Mouse (Mus musculus) hindbrain, embryonic 11.5 days (tissue): Measurements from ENCODE around the gene Fam189a2. TPM values are rescaled to one million over a fixed set of nuclear protein-coding genes. Genes with fewer than 3 reads are reported as not detected.
A peak's percentile ranks its signal among the peaks of the same experiment; 100 is the strongest.

Experiments
- ATAC-seq: fragments of 200-750 bp; cut with Nextera tagmentation; 2 replicates; pipeline ENCODE4 v1.8.0; 2017; ENCODE audit warnings: mild to moderate bottlenecking, moderate TSS enrichment, moderate library complexity; ENCODE audit not compliant: low FRiP score
- DNase-seq: peaks from one replicate; pipeline ENCODE4 v3.0.0-alpha.2; 2015; ENCODE audit warnings: low spot score
- H3K27ac ChIP-seq: fragments of 300-500 bp; sonication (generic); 2 replicates; pipeline ENCODE4 v1.5.1; 2014; ENCODE audit warnings: mild to moderate bottlenecking, low read depth, low read length
- H3K27me3 ChIP-seq: fragments of 300-500 bp; sonication (generic); 2 replicates; pipeline ENCODE4 v1.6.1; 2014; ENCODE audit warnings: mild to moderate bottlenecking, low read length, moderate library complexity, mixed read lengths; ENCODE audit not compliant: control insufficient read depth, insufficient read depth
- H3K36me3 ChIP-seq: fragments of 300-500 bp; sonication (generic); 2 replicates; pipeline ENCODE4 v1.6.1; 2014; ENCODE audit warnings: mild to moderate bottlenecking, low read length, moderate library complexity, mixed read lengths; ENCODE audit not compliant: control insufficient read depth, insufficient read depth
- H3K4me1 ChIP-seq: fragments of 300-500 bp; sonication (generic); replicated peaks from 2 replicates; pipeline ENCODE4 v1.6.1; 2014; ENCODE audit warnings: low read length, mixed read lengths; ENCODE audit not compliant: control insufficient read depth, insufficient read depth
- H3K4me2 ChIP-seq: fragments of 300-500 bp; sonication (generic); replicated peaks from 2 replicates; pipeline ENCODE4 v1.6.1; 2014; ENCODE audit warnings: mild to moderate bottlenecking, low read depth, low read length
- H3K4me3 ChIP-seq: fragments of 300-500 bp; sonication (generic); 2 replicates; pipeline ENCODE4 v1.5.1; 2014; ENCODE audit warnings: low read depth, low read length
- H3K9ac ChIP-seq: fragments of 300-500 bp; sonication (generic); 2 replicates; pipeline ENCODE4 v1.6.1; 2014; ENCODE audit warnings: low read depth, low read length
- H3K9me3 ChIP-seq: fragments of 300-500 bp; sonication (generic); 2 replicates; pipeline ENCODE4 v1.6.1; 2016; ENCODE audit warnings: low read length; ENCODE audit not compliant: control insufficient read depth
- WGBS: fragments of 180-500 bp; shearing (Covaris S2); extraction: QIAGEN DNeasy Blood & Tissue Kit; methylation state at CpG from one replicate; pipeline ENCODE4 v1.1.7; 2014; 5-methylcytosine and 5-hydroxymethylcytosine counted together
- polyA plus RNA-seq: library from polyadenylated mRNA; unstranded; fragments of >200 nt; fragmentation: Nextera tagmentation; extraction: Ambion mirVana; gene quantifications from 2 replicates; pipeline ENCODE4 v1.2.1, GENCODE M21; 2014

Fam189a2 gene
- polyA plus RNA-seq, 1 experiment from 2014 or later, result 0.77 TPM

DNA sequence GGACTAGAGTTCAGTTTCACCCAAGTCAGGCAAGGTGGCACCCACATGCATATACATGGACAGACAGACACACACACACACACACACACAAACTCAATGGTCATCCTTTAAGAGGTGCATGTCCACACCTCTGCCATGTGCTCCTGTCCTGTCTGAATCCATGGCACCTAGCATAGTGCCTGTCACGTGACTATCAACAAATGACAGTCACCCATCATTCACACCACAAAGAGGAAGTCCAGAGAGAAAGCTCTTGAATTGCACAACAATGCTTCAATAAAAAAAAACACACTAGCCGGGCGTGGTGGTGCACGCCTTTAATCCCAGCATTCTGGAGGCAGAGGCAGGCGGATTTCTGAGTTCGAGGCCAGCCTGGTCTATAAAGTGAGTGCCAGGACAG is 8.5 kb downstream of the Fam189a2 start:
- H3K4me3 ChIP-seq, result no peak overlapping the region
- H3K27ac ChIP-seq, result no peak overlapping the region
- H3K9me3 ChIP-seq, result no peaks in the 10 kb centered on the region
- H3K4me1 ChIP-seq, result 0 out of 2 replicates have a peak, but pooled peaks cover 2% of the 10 kb centered on the region
- no peaks in the 10 kb centered on the region for H3K36me3 ChIP-seq
- ATAC-seq, result no peak
- no peak overlapping the region for H3K9ac ChIP-seq
- no peak for DNase-seq
- no peak overlapping the region for H3K4me2 ChIP-seq
- H3K27me3 ChIP-seq, result no peaks in the 10 kb centered on the region; the same call in 1 of the 2 replicates
- whole genome bisulfite sequencing, result 88% methylated on average over 6 of the region's 6 CpGs

DNA sequence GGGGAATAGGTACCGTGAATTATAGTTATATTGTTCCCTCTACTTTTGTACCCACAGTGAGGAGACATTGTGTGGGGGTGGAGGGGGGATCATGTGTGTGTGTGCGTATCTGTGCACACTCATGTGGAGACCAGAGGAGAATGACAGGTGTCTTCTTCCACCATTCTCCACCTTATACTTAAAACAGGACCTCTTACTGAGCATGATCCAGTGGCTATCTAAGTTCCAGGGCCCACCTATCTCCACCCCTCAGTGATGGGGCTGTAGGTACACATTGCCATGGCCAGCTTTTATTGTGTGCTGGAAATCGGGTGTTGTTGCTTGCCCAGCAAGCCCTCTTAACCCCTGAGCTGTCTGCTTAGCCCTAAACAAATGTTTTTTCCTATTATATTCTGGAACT is 10.1 kb downstream of the Fam189a2 start:
- no peaks in the 10 kb centered on the region for H3K36me3 ChIP-seq
- ATAC-seq, result no peak
- DNase-seq, result no peak
- no peaks in the 10 kb centered on the region for H3K9me3 ChIP-seq
- no peak overlapping the region for H3K27ac ChIP-seq
- H3K27me3 ChIP-seq, result no peaks in the 10 kb centered on the region; the same call in 1 of the 2 replicates
- 0 out of 2 replicates have a peak, but pooled peaks cover 2% of the 10 kb centered on the region for H3K4me1 ChIP-seq
- H3K4me2 ChIP-seq, result no peak overlapping the region
- H3K9ac ChIP-seq, result no peak overlapping the region
- H3K4me3 ChIP-seq, result no peak overlapping the region
- 88% methylated on average over 3 of the region's 3 CpGs for WGBS

DNA sequence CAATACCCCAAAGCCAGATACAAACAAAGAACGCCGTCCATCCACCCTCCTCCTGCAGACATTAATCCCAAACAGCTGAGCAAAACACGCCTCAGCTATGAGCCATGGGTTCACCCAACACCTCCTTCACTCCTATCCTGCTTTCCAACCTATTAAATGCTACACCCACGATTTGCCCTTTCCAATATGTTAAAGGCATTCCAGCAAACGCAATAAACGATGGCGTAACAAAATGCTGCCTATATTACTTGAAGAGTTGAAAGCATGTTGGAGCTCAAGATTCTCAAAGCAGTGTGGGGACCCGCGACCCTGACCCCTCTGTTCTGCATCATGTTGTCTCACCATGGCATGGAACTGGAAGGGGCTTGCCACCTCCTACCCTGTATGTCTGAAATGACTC is 11.2 kb downstream of the Fam189a2 start:
- H3K4me1 ChIP-seq, result no peaks in the 10 kb centered on the region
- ATAC-seq, result no peak

DNA sequence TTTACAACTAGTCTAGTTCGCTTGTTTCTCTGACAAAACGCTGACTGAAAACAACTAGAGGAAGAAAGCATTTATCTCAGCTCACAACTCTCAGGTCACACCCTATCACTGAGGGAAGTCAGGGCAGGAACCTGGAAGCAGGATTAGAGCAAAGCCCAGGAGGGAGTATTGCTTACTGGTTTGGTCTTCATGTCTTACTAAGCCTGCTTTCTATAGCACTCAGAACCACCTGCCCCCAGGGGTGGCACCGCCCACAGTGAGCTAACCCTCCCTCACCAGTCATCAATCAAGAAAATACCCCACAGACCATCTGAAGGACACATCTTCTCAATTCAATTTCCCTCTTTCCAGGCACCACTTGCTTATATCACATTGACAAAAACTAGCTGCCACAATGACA is 12.4 kb downstream of the Fam189a2 start:
- Histone ChIP-seq H3K27ac (no peak overlapping the region), H3K4me1 (no peaks in the 10 kb centered on the region), H3K27me3 (no peaks in the 10 kb centered on the region; the same call in 1 of the 2 replicates), H3K4me2 (no peak overlapping the region), H3K4me3 (no peak overlapping the region), H3K9ac (no peak overlapping the region), H3K9me3 (no peaks in the 10 kb centered on the region), H3K36me3 (no peaks in the 10 kb centered on the region)
- no peak for DNase-seq
- no peak for ATAC-seq
- WGBS, result 75% methylated on average over 3 of the region's 3 CpGs

More for the DNA sequence above, 11.2 kb downstream of the Fam189a2 start:
- Histone ChIP-seq H3K4me3 (no peak overlapping the region), H3K27ac (no peak overlapping the region), H3K36me3 (no peaks in the 10 kb centered on the region), H3K9ac (no peak overlapping the region), H3K9me3 (no peaks in the 10 kb centered on the region), H3K4me2 (no peak overlapping the region), H3K27me3 (no peaks in the 10 kb centered on the region; the same call in 1 of the 2 replicates)
- no peak for DNase-seq
- 93% methylated on average over 9 of the region's 9 CpGs for WGBS

DNA sequence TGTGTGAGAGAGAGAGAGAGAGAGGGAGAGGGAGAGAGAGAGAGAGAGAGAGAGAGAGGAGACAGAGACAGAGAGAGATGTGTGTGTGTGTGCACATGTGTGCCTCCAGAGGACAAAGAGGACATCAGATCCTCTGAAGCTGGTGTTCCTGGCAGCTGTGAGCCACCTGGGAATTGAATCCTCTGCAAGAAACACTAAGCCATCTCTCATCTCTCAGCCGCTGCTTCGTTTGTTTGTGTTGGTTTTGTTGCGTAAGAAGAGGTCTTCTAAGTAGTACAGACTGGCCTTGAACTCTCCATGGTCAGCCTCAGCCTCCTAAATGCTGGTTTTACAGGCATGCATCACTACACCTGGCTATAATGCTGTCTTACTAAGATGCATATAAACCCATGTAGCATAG is 12.9 kb downstream of the Fam189a2 start:
- no peak overlapping the region for H3K4me3 ChIP-seq
- H3K36me3 ChIP-seq, result no peaks in the 10 kb centered on the region
- no peak overlapping the region for H3K4me2 ChIP-seq
- no peaks in the 10 kb centered on the region for H3K4me1 ChIP-seq
- WGBS, result 66% methylated on average over 3 of the region's 3 CpGs
- no peak overlapping the region for H3K9ac ChIP-seq
- H3K9me3 ChIP-seq, result no peaks in the 10 kb centered on the region
- ATAC-seq (no peak), DNase-seq (no peak)
- H3K27me3 ChIP-seq, result no peaks in the 10 kb centered on the region
- no peak overlapping the region for H3K27ac ChIP-seq

DNA sequence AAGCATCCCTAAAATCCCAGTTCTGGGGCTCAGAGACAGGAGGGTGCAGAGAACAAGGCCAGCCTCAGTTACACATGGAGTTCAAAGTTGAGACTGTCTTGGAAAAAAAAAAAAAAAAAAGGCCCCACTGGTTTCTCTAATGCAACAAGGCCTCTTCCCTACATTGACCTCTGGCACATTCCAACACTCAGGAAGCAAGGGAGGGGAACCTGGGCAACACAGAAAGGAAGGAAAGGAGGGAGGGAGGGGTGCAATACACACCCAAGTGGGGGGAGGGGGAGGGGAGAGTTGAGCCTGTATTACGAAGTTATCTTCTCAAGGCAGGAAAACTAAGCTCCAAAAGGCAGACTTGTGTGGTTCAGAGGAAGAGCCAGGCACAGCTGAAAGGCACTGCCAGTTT is 13.4 kb downstream of the Fam189a2 start:
- ATAC-seq, result 0 out of 2 replicates have a peak, but pooled peaks have one; percentile 17
- peak; percentile 54 for DNase-seq

DNA sequence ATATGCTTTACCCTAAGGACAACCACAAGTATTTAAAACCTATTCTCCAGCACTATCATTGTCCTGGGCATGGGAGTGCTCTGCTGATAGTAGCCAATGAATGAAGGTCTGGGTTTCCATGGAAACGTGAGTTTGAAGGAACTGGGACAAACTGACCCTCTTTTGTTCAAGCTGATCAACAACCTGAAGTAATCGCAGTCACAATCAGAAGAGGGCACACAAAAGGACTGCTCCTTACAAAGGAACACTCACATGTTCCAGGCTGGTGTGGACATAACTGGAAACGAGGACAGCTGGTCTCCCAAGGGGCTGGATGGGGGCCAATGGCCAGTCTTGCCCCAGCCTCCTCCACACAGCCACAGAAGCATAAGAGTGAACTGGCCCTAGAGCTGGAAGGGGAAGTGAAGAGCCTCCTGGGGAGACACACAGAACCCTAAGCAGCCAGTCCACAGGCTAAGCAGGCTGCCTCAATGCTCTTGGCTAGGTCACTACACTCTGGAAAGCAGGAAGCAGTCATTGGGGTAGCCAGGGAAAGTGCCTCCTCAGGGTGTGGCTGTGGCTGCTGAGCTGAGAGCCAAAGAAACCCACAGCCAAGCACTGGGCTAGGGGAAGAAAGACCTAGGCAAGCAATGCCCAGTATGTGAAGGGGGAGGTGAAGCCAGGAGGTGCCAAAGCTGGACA is 14.0 kb downstream of the Fam189a2 start:
- Histone ChIP-seq H3K4me3 (no peak overlapping the region), H3K9ac (no peak overlapping the region), H3K4me2 (no peak overlapping the region), H3K27me3 (no peaks in the 10 kb centered on the region), H3K27ac (peak overlapping the region; percentile 51), H3K4me1 (no peaks in the 10 kb centered on the region), H3K9me3 (no peaks in the 10 kb centered on the region; the same call in 1 of the 2 replicates), H3K36me3 (no peaks in the 10 kb centered on the region)
- peak; percentile 61 for DNase-seq
- 12% methylated on average over 3 of the region's 3 CpGs for WGBS
- ATAC-seq, result peak; percentile 90

More for the DNA sequence above, 13.4 kb downstream of the Fam189a2 start:
- H3K27ac ChIP-seq, result peak overlapping the region; percentile 51; the same call in 1 of the 2 replicates
- H3K9ac ChIP-seq, result no peak overlapping the region
- H3K4me3 ChIP-seq, result no peak overlapping the region
- H3K4me1 ChIP-seq, result no peaks in the 10 kb centered on the region
- no peak overlapping the region for H3K4me2 ChIP-seq
- no peaks in the 10 kb centered on the region for H3K27me3 ChIP-seq
- H3K9me3 ChIP-seq, result no peaks in the 10 kb centered on the region
- 14% methylated on average over 1 of the region's 1 CpGs for WGBS
- no peaks in the 10 kb centered on the region for H3K36me3 ChIP-seq

DNA sequence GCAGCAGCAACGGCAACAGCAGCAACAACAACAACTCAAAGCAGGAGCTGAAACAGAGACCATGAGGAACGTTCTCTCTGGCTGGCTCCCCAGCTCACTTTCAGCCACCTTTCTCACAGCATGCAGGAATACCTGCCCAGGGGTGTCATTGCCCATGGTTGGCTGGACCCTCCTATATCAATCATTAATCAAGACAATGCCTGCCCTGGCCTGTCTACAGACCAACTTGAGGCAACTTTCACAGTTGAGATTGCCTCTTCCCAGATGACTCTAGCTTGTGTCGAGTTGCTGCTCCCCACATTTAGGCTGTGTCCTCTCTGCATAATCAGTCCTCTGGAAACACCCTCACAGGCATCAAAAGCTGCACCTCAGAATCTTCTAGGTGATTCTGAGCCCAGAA is 17.6 kb downstream of the Fam189a2 start:
- ATAC-seq, result no peak
- Histone ChIP-seq H3K4me1 (no peaks in the 10 kb centered on the region), H3K9me3 (no peaks in the 10 kb centered on the region; the same call in 1 of the 2 replicates), H3K9ac (no peak overlapping the region), H3K36me3 (no peaks in the 10 kb centered on the region), H3K4me2 (no peak overlapping the region), H3K27ac (no peak overlapping the region), H3K4me3 (no peak overlapping the region), H3K27me3 (no peaks in the 10 kb centered on the region)
- no peak for DNase-seq
- 80% methylated on average over 3 of the region's 3 CpGs for WGBS

DNA sequence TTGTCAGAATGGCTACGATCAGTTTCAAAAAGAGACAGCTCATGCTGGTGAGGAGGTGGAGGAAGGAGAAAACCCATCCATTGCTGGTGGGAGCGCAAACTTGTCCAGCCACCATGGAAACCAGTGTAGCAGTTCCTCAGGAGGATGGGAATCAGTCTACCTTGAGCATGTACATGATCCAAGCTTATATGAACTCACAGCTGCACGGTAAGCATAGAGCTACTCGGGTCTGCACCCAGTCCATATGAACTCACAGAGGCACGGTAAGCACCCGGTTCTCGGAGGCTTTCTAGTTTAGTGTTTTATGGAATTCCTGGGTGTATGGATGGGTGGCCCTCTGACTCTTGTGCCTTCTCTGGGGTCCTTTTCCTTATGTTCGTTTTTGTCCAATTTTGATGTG is 18.3 kb downstream of the Fam189a2 start:
- Histone ChIP-seq H3K27me3 (no peaks in the 10 kb centered on the region), H3K9ac (no peak overlapping the region), H3K27ac (no peak overlapping the region), H3K4me3 (no peak overlapping the region), H3K4me1 (no peaks in the 10 kb centered on the region), H3K9me3 (no peaks in the 10 kb centered on the region; the same call in 1 of the 2 replicates), H3K36me3 (no peaks in the 10 kb centered on the region), H3K4me2 (no peak overlapping the region)
- no peak for ATAC-seq
- no peak for DNase-seq
- WGBS, result 93% methylated on average over 8 of the region's 8 CpGs
